Mouse (Mus musculus) MEL (cell line): ENCODE results near the gene Unc13d. TPM values are rescaled to one million over a fixed set of nuclear protein-coding genes. Genes with fewer than 3 reads are reported as not detected.

Experiments used
- DNase-seq: peaks from one replicate; pipeline ENCODE4 v3.0.0; 2011; ENCODE audit warnings: low read depth, low spot score
- H3K27ac ChIP-seq: 2 replicates; pipeline ENCODE4 v1.5.1; 2012; ENCODE audit warnings: low read depth, mild to moderate bottlenecking, control low read depth, low read length, moderate library complexity; ENCODE audit not compliant: control insufficient read depth
- H3K27me3 ChIP-seq, 2 experiments: fragments of 150-350 bp in 1 of 2; sonication (generic) in 1 of 2; 2 replicates each; pipeline ENCODE4 v1.6.1; 2012; ENCODE audit warnings: low read length in 2 of 2, mild to moderate bottlenecking in 2 of 2, improper control_type of control experiment in 1 of 2, moderate library complexity in 1 of 2; ENCODE audit not compliant: insufficient read depth in 2 of 2, control insufficient read depth in 1 of 2
- H3K36me3 ChIP-seq, 2 experiments: 2 replicates each; pipeline ENCODE4 v1.6.1; 2012 to 2014; ENCODE audit warnings: low read length in 2 of 2, improper control_type of control experiment in 1 of 2, inconsistent platforms in 1 of 2, mild to moderate bottlenecking in 1 of 2; ENCODE audit not compliant: insufficient read depth in 2 of 2, control insufficient read depth in 1 of 2
- H3K4me1 ChIP-seq, 2 experiments: fragments of 150-350 bp in 1 of 2; sonication (generic) in 1 of 2; 2 replicates each; pipeline ENCODE4 v1.6.1; 2012; ENCODE audit warnings: low read length in 2 of 2, improper control_type of control experiment in 1 of 2, mild to moderate bottlenecking in 1 of 2; ENCODE audit not compliant: insufficient read depth in 2 of 2, control insufficient read depth in 1 of 2
- H3K4me3 ChIP-seq, 2 experiments: fragments of 150-350 bp in 1 of 2; sonication (generic) in 1 of 2; 2 replicates each; pipeline ENCODE4 v1.5.1; 2012; ENCODE audit warnings: low read depth in 2 of 2, low read length in 2 of 2, mild to moderate bottlenecking in 2 of 2, moderate library complexity in 2 of 2, control low read depth in 1 of 2, improper control_type of control experiment in 1 of 2; ENCODE audit not compliant: control insufficient read depth in 1 of 2, insufficient read depth in 1 of 2
- H3K79me2 ChIP-seq: 2 replicates; pipeline ENCODE4 v1.6.1; 2012; ENCODE audit warnings: mild to moderate bottlenecking, low read length, moderate library complexity; ENCODE audit not compliant: control insufficient read depth, poor library complexity, insufficient read depth
- H3K9ac ChIP-seq: 2 replicates; pipeline ENCODE4 v1.6.1; 2012; ENCODE audit warnings: low read depth, mild to moderate bottlenecking, control low read depth, low read length, moderate library complexity; ENCODE audit not compliant: control insufficient read depth, poor library complexity, severe bottlenecking
- H3K9me3 ChIP-seq: fragments of 150-350 bp; sonication (generic); replicated peaks from 2 replicates; pipeline ENCODE4 v1.6.1; 2012; ENCODE audit warnings: mild to moderate bottlenecking, low read length, improper control_type of control experiment, moderate library complexity; ENCODE audit not compliant: insufficient read depth
- BHLHE40 ChIP-seq: IDR thresholded peaks from 2 replicates; pipeline ENCODE4 v1.6.1; 2012; ENCODE audit warnings: low read depth, mild to moderate bottlenecking, inconsistent platforms, low read length, improper control_type of control experiment, borderline replicate concordance
- CHD1 ChIP-seq: IDR thresholded peaks from 2 replicates; pipeline ENCODE4 v1.6.1; 2012; ENCODE audit warnings: low read depth, mild to moderate bottlenecking, inconsistent platforms, low read length, improper control_type of control experiment
- CHD2 ChIP-seq: IDR thresholded peaks from 2 replicates; pipeline ENCODE4 v1.6.1; 2011; ENCODE audit warnings: low read length, improper control_type of control experiment
- CTCF ChIP-seq, 3 experiments: IDR thresholded peaks in 2 of 3; conservative IDR thresholded peaks in 1 of 3; 2 replicates each; pipeline ENCODE4 v1.5.1; 2011 to 2012; ENCODE audit warnings: low read length in 3 of 3, low read depth in 2 of 3, mild to moderate bottlenecking in 2 of 3, improper control_type of control experiment in 1 of 3, inconsistent platforms in 1 of 3, mixed read lengths in 1 of 3, moderate library complexity in 1 of 3; ENCODE audit not compliant: control insufficient read depth in 1 of 3, insufficient read depth in 1 of 3, poor library complexity in 1 of 3, severe bottlenecking in 1 of 3
- E2F4 ChIP-seq: IDR thresholded peaks from 2 replicates; pipeline ENCODE4 v1.6.1; 2011; ENCODE audit warnings: low read depth, low read length, improper control_type of control experiment, borderline replicate concordance
- ELF1 ChIP-seq: IDR thresholded peaks from 2 replicates; pipeline ENCODE4 v1.6.1; 2014; ENCODE audit warnings: low read depth, mild to moderate bottlenecking, inconsistent platforms, low read length, improper control_type of control experiment, moderate library complexity
- ETS1 ChIP-seq: IDR thresholded peaks from 2 replicates; pipeline ENCODE4 v1.6.1; 2012; ENCODE audit warnings: low read depth, mild to moderate bottlenecking, inconsistent platforms, low read length, improper control_type of control experiment, moderate library complexity
- GABPA ChIP-seq: IDR thresholded peaks from 2 replicates; pipeline ENCODE4 v1.6.1; 2012; ENCODE audit warnings: low read depth, mild to moderate bottlenecking, inconsistent platforms, low read length, improper control_type of control experiment, moderate library complexity
- GATA1 ChIP-seq: IDR thresholded peaks from 2 replicates; pipeline ENCODE4 v1.6.1; 2011; ENCODE audit warnings: low read depth, low read length, improper control_type of control experiment
- HCFC1 ChIP-seq: IDR thresholded peaks from 2 replicates; pipeline ENCODE4 v1.6.1; 2012; ENCODE audit warnings: low read depth, mild to moderate bottlenecking, inconsistent platforms, low read length, improper control_type of control experiment, moderate library complexity
- JUND ChIP-seq: IDR thresholded peaks from 2 replicates; pipeline ENCODE4 v1.6.1; 2011; ENCODE audit warnings: low read depth, mild to moderate bottlenecking, improper control_type of control experiment, low read length
- KAT2A ChIP-seq: conservative IDR thresholded peaks from 2 replicates; pipeline ENCODE4 v1.6.1; 2012; ENCODE audit warnings: low read depth, low read length, improper control_type of control experiment, inconsistent platforms
- MAFK ChIP-seq: IDR thresholded peaks from 2 replicates; pipeline ENCODE4 v1.6.1; 2011; ENCODE audit warnings: low read depth, mild to moderate bottlenecking, low read length, improper control_type of control experiment, borderline replicate concordance
- MAX ChIP-seq: IDR thresholded peaks from 2 replicates; pipeline ENCODE4 v1.6.1; 2011; ENCODE audit warnings: low read length, improper control_type of control experiment
- MAZ ChIP-seq: IDR thresholded peaks from 2 replicates; pipeline ENCODE4 v1.6.1; 2012; ENCODE audit warnings: low read depth, mild to moderate bottlenecking, inconsistent platforms, low read length, improper control_type of control experiment
- MEF2A ChIP-seq: IDR thresholded peaks from 2 replicates; pipeline ENCODE4 v1.6.1; 2014; ENCODE audit warnings: low read depth, mild to moderate bottlenecking, inconsistent platforms, low read length, improper control_type of control experiment; ENCODE audit not compliant: poor library complexity, insufficient replicate concordance, severe bottlenecking; ENCODE audit errors: extremely low read depth
- MXI1 ChIP-seq: IDR thresholded peaks from 2 replicates; pipeline ENCODE4 v1.6.1; 2011; ENCODE audit warnings: mild to moderate bottlenecking, low read depth, low read length, improper control_type of control experiment
- MYB ChIP-seq: IDR thresholded peaks from 2 replicates; pipeline ENCODE4 v1.6.1; 2011; ENCODE audit warnings: mild to moderate bottlenecking, low read depth, low read length, improper control_type of control experiment
- MYC ChIP-seq: IDR thresholded peaks from 2 replicates; pipeline ENCODE4 v1.6.1; 2011; ENCODE audit warnings: low read depth, mild to moderate bottlenecking, low read length, improper control_type of control experiment, moderate library complexity
- NELFE ChIP-seq: IDR thresholded peaks from 2 replicates; pipeline ENCODE4 v1.6.1; 2011; ENCODE audit warnings: low read depth, low read length, improper control_type of control experiment
- NRF1 ChIP-seq: IDR thresholded peaks from 2 replicates; pipeline ENCODE4 v1.6.1; 2014; ENCODE audit warnings: low read depth, mild to moderate bottlenecking, inconsistent platforms, low read length, improper control_type of control experiment, moderate library complexity; ENCODE audit not compliant: poor library complexity, insufficient read depth, severe bottlenecking
- POLR2A ChIP-seq, 2 experiments: IDR thresholded peaks; 2 replicates each; pipeline ENCODE4 v1.6.1; 2011 to 2012; ENCODE audit warnings: low read length in 2 of 2, mild to moderate bottlenecking in 2 of 2, control low read depth in 1 of 2, improper control_type of control experiment in 1 of 2, low read depth in 1 of 2, moderate library complexity in 1 of 2; ENCODE audit not compliant: control insufficient read depth in 1 of 2, insufficient read depth in 1 of 2, poor library complexity in 1 of 2
- POLR2AphosphoS2 ChIP-seq: IDR thresholded peaks from 2 replicates; pipeline ENCODE4 v1.6.1; 2011; ENCODE audit warnings: low read length, improper control_type of control experiment
- POLR2AphosphoS5 ChIP-seq: IDR thresholded peaks from 2 replicates; pipeline ENCODE4 v1.6.1; 2012; ENCODE audit warnings: low read depth, borderline replicate concordance, mild to moderate bottlenecking, inconsistent platforms, low read length, moderate library complexity, mixed read lengths
- RAD21 ChIP-seq: IDR thresholded peaks from 2 replicates; pipeline ENCODE4 v1.6.1; 2011; ENCODE audit warnings: mild to moderate bottlenecking, low read depth, low read length, improper control_type of control experiment
- SIN3A ChIP-seq: IDR thresholded peaks from 2 replicates; pipeline ENCODE4 v1.6.1; 2012; ENCODE audit warnings: low read length, improper control_type of control experiment, inconsistent platforms
- SMC3 ChIP-seq: IDR thresholded peaks from 2 replicates; pipeline ENCODE4 v1.6.1; 2011; ENCODE audit warnings: low read depth, low read length, improper control_type of control experiment
- TCF12 ChIP-seq: IDR thresholded peaks from 2 replicates; pipeline ENCODE4 v1.6.1; 2014; ENCODE audit warnings: low read depth, mild to moderate bottlenecking, inconsistent platforms, low read length, improper control_type of control experiment, moderate library complexity
- UBTF ChIP-seq: IDR thresholded peaks from 2 replicates; pipeline ENCODE4 v1.6.1; 2012; ENCODE audit warnings: low read depth, mild to moderate bottlenecking, inconsistent platforms, low read length, improper control_type of control experiment, moderate library complexity, borderline replicate concordance; ENCODE audit not compliant: insufficient read depth
- USF1 ChIP-seq: IDR thresholded peaks from 2 replicates; pipeline ENCODE4 v1.6.1; 2014; ENCODE audit warnings: low read depth, mild to moderate bottlenecking, inconsistent platforms, low read length, improper control_type of control experiment, moderate library complexity
- USF2 ChIP-seq, 2 experiments: IDR thresholded peaks; 2 replicates each; pipeline ENCODE4 v1.6.1; 2011 to 2012; ENCODE audit warnings: improper control_type of control experiment in 2 of 2, low read length in 2 of 2, borderline replicate concordance in 1 of 2, inconsistent platforms in 1 of 2, low read depth in 1 of 2, mild to moderate bottlenecking in 1 of 2; ENCODE audit not compliant: insufficient read depth in 1 of 2
- ZC3H11A ChIP-seq: IDR thresholded peaks from 2 replicates; pipeline ENCODE4 v1.6.1; 2012; ENCODE audit warnings: low read depth, mild to moderate bottlenecking, inconsistent platforms, low read length, improper control_type of control experiment
- ZKSCAN1 ChIP-seq: IDR thresholded peaks from 2 replicates; pipeline ENCODE4 v1.6.1; 2012; ENCODE audit warnings: low read depth, mild to moderate bottlenecking, inconsistent platforms, low read length, improper control_type of control experiment, moderate library complexity
- ZMIZ1 ChIP-seq: IDR thresholded peaks from 2 replicates; pipeline ENCODE4 v1.6.1; 2012; ENCODE audit warnings: low read depth, mild to moderate bottlenecking, inconsistent platforms, low read length, improper control_type of control experiment, moderate library complexity
- ZNF384 ChIP-seq: IDR thresholded peaks from 2 replicates; pipeline ENCODE4 v1.6.1; 2012; ENCODE audit warnings: low read depth, mild to moderate bottlenecking, inconsistent platforms, low read length, improper control_type of control experiment
- polyA plus RNA-seq, 2 experiments: library from polyadenylated mRNA; stranded (reverse) in 1 of 2; unstranded in 1 of 2; fragments of >175 nt in 1 of 2; fragments of >200 nt in 1 of 2; gene quantifications; 2 replicates each; pipeline versions ENCODE4 v1.2.1 to v1.2.4; 2012; ENCODE audit warnings: low replicate concordance in 2 of 2, low read depth in 1 of 2; ENCODE audit not compliant: insufficient read length in 2 of 2, insufficient read depth in 1 of 2, missing spikeins in 1 of 2
- total RNA-seq: library from RNA; depleted of rRNA; stranded (reverse); fragments of 300-350 nt; gene quantifications from 2 replicates; pipeline ENCODE4 v1.2.3, GENCODE M21; 2012

The Unc13d gene
- total and polyA plus RNA-seq, 3 experiments = 115 to 146 TPM; not detected in 1

DNA sequence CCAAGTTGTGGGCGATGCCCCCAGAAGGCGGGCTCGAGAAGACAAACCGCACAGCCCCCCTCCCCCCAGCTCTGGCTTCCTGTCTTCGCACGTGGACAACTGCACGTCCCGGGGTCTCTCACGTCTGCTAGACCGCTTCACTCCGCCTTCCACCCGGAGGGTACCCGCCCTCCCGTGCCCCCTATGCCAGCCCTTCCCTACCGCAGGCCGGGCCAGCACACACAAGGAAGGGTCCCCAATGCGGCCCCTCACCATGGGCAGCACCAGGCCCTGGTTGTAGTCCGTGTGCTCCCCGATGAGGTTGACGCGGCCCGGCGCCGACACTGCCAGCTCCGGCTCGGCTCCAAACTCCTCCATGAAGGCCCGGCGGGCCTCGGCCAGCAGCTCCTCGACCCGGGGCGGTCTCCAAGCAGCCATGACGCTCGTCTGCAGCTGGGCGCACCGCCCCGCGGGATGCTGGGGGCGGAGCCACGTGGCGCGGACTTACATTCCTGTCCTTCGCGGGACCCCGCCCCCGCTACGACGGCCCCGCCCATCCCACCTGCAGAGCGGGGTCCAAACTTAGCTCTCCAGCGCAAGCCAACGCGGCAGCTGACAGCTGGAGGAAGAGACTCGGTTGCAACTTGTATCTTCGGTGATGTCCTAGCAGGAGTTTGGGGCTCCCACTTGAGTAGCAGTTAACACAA lies 65.4 kb downstream of the Unc13d start, which contains the start of gene Galk1:
Gene Galk1 (minus strand): TSS at position 458 of the 686 bp plus-strand sequence.
- no peaks in the 10 kb centered on the region for H3K9me3 ChIP-seq
- DNase-seq = peak; percentile 98
- H3K79me2 ChIP-seq = peaks cover 13% of the 10 kb centered on the region
- peaks cover 0 to 9% of the 10 kb centered on the region in 2 experiments; a peak in 2 of 4 replicates for H3K36me3 ChIP-seq
- H3K4me3 ChIP-seq = peak within 1 kb of the TSS; percentile 67 to 86
- peak within 1 kb of the TSS; percentile 89 for H3K9ac ChIP-seq
- no peaks in the 10 kb centered on the region for H3K27me3 ChIP-seq
- peak within 1 kb of the TSS; percentile 38 for H3K27ac ChIP-seq
- H3K4me1 ChIP-seq = peaks cover 3 to 11% of the 10 kb centered on the region in 2 experiments; a peak in 3 of 4 replicates
- TF ChIP-seq POLR2AphosphoS2 (peak; percentile 57; the same call in 1 of the 2 replicates), SMC3 (no peak), E2F4 (no peak), GABPA (no peak), CHD2 (no peak), ZNF384 (no peak), GATA1 (no peak), ZC3H11A (no peak), SIN3A (peak; percentile 85), POLR2AphosphoS5 (0 out of 2 replicates have a peak, but pooled peaks have one; percentile 32), MAZ (no peak), RAD21 (no peak), KAT2A (no peak; the same call in 1 of the 2 replicates), TCF12 (peak; percentile 68; the same call in 1 of the 2 replicates), MYC (peak; percentile 96), MAFK (no peak), ZMIZ1 (peak; percentile 50; the same call in 1 of the 2 replicates), UBTF (0 out of 2 replicates have a peak, but pooled peaks have one; percentile 68), ELF1 (no peak; the same call in 1 of the 2 replicates), NELFE (peak; percentile 73), MXI1 (peak; percentile 97), JUND (no peak), MAX (peak; percentile 82), NRF1 (peak; percentile 36; the same call in 1 of the 2 replicates), USF1 (peak; percentile 91), HCFC1 (no peak; the same call in 1 of the 2 replicates), CTCF (IDR thresholded peaks at IDR 0.05 in 2 of 3, conservative IDR thresholded peaks at IDR 0.05 in 1 of 3; ENCODE audit: control insufficient read depth in 1 of 3, insufficient read depth in 1 of 3, low read depth in 2 of 3, low read length in 3 of 3, poor library complexity in 1 of 3, severe bottlenecking in 1 of 3) (no peak), ETS1 (peak; percentile 56; the same call in 1 of the 2 replicates), BHLHE40 (peak; percentile 88; the same call in 1 of the 2 replicates), POLR2A (IDR thresholded peaks at IDR 0.05; ENCODE audit: control insufficient read depth in 1 of 2, insufficient read depth in 1 of 2, low read depth in 1 of 2, low read length in 2 of 2, poor library complexity in 1 of 2) (peak; percentile 59 to 88; a peak in 3 of 4 replicates), MYB (no peak), USF2 (IDR thresholded peaks at IDR 0.05; ENCODE audit: borderline replicate concordance in 1 of 2, insufficient read depth in 1 of 2, low read depth in 1 of 2, low read length in 2 of 2) (peak in 1 of 2 experiments; percentile 41; a peak in 1 of 4 replicates), ZKSCAN1 (no peak), MEF2A (no peak), CHD1 (no peak)
